Mouse (Mus musculus) neural tube, embryonic 12.5 days (tissue): ENCODE results near the gene Pacsin2. TPM values are rescaled to one million over a fixed set of nuclear protein-coding genes. Genes with fewer than 3 reads are reported as not detected.
"Not testable (repeated sequence)": the region's sequence is repeated elsewhere in the genome, so short reads cannot be mapped to it uniquely, and the experiment has no call there.

ENCODE experiments used
- ATAC-seq: fragments of 200-750 bp; cut with Nextera tagmentation; 2 replicates; pipeline ENCODE4 v1.8.0; 2017; ENCODE audit warnings: low read depth, mild to moderate bottlenecking, moderate TSS enrichment, moderate library complexity; ENCODE audit not compliant: low FRiP score
- H3K27ac ChIP-seq: fragments of 300-500 bp; sonication (generic); 2 replicates; pipeline ENCODE4 v1.5.1; 2016
- H3K27me3 ChIP-seq: fragments of 300-500 bp; sonication (generic); replicated peaks from 2 replicates; pipeline ENCODE4 v1.6.1; 2016; ENCODE audit warnings: mild to moderate bottlenecking
- H3K36me3 ChIP-seq: fragments of 300-500 bp; sonication (generic); 2 replicates; pipeline ENCODE4 v1.6.1; 2016; ENCODE audit warnings: mild to moderate bottlenecking
- H3K4me1 ChIP-seq: fragments of 300-500 bp; sonication (generic); 2 replicates; pipeline ENCODE4 v1.6.1; 2016
- H3K4me2 ChIP-seq: fragments of 300-500 bp; sonication (generic); replicated peaks from 2 replicates; pipeline ENCODE4 v1.6.1; 2016; ENCODE audit warnings: mild to moderate bottlenecking
- H3K4me3 ChIP-seq: fragments of 300-500 bp; sonication (generic); 2 replicates; pipeline ENCODE4 v1.5.1; 2016
- H3K9ac ChIP-seq: fragments of 300-500 bp; sonication (generic); 2 replicates; pipeline ENCODE4 v1.6.1; 2016; ENCODE audit warnings: mild to moderate bottlenecking
- H3K9me3 ChIP-seq: fragments of 300-500 bp; sonication (generic); 2 replicates; pipeline ENCODE4 v1.6.1; 2016; ENCODE audit warnings: mild to moderate bottlenecking
- whole genome bisulfite sequencing: fragments of 180-500 bp; shearing (Covaris S2); methylation state at CpG from one replicate; pipeline ENCODE4 v1.1.7; 2016; 5-methylcytosine and 5-hydroxymethylcytosine counted together
- polyA plus RNA-seq: library from polyadenylated mRNA; unstranded; fragments of >200 nt; fragmentation: Nextera tagmentation; extraction: Ambion mirVana; gene quantifications from 2 replicates; pipeline ENCODE4 v1.2.1, GENCODE M21; 2016

The Pacsin2 gene
- 41.7 and 46.8 TPM in 2 replicates for polyA plus RNA-seq

DNA sequence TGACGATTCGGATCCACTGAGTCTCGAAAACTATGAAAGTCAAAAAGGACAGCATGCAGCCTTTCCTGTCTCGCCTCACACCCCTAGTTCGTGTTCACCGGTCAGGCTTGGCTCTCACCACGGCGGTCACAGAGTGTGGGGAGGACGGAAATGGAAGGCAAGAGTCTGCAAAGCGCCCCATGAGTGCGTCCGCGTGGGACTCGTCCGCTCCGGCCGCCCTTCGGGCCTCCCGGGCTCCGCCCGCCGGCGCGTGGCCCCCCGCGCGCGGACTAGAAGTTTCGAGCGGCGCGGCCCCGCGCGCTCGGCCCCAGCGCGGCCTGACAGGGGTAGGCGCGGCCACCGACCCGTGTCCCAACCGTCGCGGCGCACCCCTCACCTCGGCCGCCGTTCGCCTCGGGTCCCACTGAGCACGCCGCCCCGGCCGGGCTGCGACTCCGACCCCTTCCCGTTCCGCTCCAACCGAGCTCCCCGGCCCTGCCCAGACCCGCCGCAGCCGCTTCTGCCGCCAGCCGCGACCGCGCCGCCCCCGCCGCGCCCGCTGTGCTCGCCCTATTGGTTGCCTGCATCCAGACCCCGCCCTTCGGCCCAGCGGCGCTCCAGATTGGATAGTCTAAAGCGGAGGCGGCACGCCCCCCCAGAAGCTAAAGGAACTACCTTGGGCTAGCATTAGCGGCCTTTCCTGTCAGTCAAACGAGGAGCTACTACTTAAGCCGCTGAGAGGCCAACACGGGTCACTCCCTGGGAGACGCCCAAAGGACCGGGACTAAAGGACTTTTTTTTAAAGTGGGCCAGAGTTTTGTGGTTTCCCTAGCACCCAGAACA lies at the start of gene Pacsin2:
Gene Pacsin2, minus strand, starts transcription at position 524 of the 822 bp plus-strand sequence.
- Histone ChIP-seq H3K4me1 (peaks cover 9% of the 10 kb centered on the region), H3K4me3 (peak within 1 kb of the TSS; percentile 70), H3K9me3 (no peaks in the 10 kb centered on the region), H3K27me3 (no peaks in the 10 kb centered on the region), H3K4me2 (peak within 1 kb of the TSS; percentile 93), H3K27ac (no peak within 1 kb of the TSS), H3K9ac (peak within 1 kb of the TSS; percentile 71), H3K36me3 (no peaks in the 10 kb centered on the region)
- peak; percentile 99 for ATAC-seq
- WGBS = under 1% methylated on average over 88 of the region's 88 CpGs

DNA sequence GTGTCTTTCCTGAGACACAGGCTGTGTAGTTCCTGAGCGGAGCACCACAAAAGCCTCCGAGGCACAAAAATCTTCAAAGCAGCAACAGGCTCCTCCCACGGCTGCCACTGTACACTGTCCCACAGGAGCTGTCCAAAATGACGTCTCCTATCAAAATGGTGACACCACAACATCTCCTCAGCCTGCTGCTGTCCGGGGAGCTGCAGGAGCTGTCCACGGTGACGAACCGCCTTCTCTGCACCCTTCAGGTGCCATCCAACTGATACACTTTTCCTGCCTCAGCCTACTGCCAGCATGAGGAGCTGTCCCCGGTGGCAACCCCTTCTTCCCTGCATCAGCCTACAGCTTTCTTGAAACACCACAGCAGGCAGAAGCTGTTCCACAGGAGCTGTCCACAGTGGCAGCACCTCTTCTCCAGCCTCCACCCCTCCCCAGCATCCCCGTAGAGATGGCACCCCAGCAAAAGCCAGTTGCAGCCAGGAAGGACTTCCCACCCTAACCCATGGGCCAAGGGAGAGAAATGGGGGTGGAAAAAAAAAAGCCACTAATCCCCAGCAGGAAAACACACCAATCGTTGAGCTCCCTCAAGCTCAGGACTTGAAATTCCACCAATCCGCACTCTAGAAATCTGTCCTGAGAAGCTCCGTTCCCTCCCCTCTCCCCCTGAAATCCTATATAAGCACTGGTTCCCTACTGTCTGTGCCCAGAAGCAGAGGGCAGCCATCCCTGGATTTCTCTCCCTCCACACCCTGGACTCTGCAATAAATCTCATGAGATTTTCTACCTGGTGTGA lies 48.3 kb upstream of the Pacsin2 start:
- Histone ChIP-seq H3K4me2 (no peak overlapping the region), H3K27ac (no peak overlapping the region), H3K9me3 (0 out of 2 replicates have a peak, but pooled peaks cover 4% of the 10 kb centered on the region), H3K4me1 (peaks cover 10% of the 10 kb centered on the region; the same call in 1 of the 2 replicates), H3K36me3 (no peaks in the 10 kb centered on the region), H3K27me3 (no peaks in the 10 kb centered on the region), H3K4me3 (no peak overlapping the region), H3K9ac (no peak overlapping the region)
- ATAC-seq = no peak
- 78% methylated on average over 13 of the region's 13 CpGs for WGBS

DNA sequence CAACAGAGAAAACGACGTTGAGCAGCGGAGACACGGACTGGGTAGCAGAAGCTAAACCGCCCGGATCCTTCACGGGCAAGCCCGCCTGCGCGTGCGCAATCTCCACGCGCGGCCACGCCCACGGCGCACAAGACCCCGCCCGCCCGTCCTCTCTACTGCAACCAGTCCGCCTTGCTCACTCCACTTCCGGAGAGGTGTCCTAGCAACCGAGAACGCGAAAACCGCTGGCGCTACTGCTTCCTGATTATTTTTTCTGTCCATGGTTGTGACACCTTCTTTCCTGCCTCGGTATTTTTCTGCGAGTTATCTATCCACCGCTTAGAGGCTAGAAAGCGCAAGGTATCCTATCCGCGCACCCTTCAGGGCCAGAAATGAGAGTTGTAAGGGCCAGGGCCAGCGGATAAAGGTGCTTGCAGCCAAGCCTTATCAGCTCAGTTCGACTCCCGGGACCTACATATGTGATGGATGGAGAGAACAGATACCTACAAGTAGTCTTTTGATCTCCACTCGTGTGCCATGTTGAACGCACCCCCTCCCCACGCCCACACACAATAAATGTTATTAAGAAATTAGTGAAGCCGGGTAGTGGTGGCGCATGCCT lies 46.5 kb upstream of the Pacsin2 start, which contains the start of gene Ttll1:
Gene Ttll1, minus strand, starts transcription at position 89 of the 601 bp plus-strand sequence.
- no peaks in the 10 kb centered on the region for H3K27me3 ChIP-seq
- peak; percentile 95 for ATAC-seq
- H3K4me2 ChIP-seq = peak within 1 kb of the TSS; percentile 73

DNA sequence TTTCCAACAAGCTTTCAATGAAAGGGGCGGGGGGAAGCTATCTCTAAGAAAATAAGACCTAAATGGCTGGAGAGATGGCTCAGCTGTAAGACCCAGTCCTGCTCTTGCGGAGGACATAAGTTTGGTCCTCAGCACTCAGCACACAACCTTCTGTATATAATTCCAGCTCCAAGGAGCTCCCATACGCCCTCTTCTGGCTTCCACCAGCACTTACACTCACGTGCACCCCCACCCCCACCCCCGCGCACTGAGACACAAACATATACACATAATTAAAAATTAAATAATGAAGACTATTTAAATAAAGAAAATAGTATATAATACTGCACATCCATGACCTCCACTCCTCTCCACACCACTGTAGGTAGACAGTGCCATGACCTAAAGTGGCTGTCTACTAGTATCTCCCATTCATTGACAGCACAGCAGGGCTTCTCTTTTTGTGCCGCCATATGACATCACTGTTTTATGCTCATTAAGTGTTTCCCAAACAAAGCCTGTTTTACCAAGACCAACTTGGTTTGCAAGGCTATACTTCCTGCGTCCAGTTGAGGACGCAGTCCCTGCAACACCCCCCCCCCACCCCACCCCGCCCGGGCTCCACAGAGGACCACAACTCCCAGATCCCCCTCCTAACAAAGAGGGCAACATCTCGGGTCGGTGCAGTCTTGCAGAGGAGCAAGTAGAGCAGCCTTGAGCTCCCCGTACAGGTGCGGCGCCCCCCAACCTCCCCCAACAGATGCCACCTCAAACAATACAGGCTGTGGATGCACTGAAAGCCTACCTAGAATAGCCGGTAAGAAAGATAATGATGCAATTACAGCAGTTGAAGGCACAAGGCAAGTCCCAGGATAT lies 45.8 kb upstream of the Pacsin2 start:
- peak overlapping the region; percentile 73 for H3K4me2 ChIP-seq
- H3K9ac ChIP-seq = peak overlapping the region; percentile 70
- H3K27ac ChIP-seq = peak overlapping the region; percentile 76
- no peaks in the 10 kb centered on the region for H3K27me3 ChIP-seq
- peaks cover 6% of the 10 kb centered on the region; the same call in 1 of the 2 replicates for H3K36me3 ChIP-seq
- peaks cover 13% of the 10 kb centered on the region; the same call in 1 of the 2 replicates for H3K4me1 ChIP-seq
- H3K9me3 ChIP-seq = no peaks in the 10 kb centered on the region
- 26% methylated on average over 17 of the region's 17 CpGs for WGBS
- ATAC-seq = peak; percentile 70
- H3K4me3 ChIP-seq = peak overlapping the region; percentile 57

More for the DNA sequence above, 46.5 kb upstream of the Pacsin2 start, which contains the start of gene Ttll1:
- Histone ChIP-seq H3K9me3 (no peaks in the 10 kb centered on the region), H3K4me1 (peaks cover 13% of the 10 kb centered on the region; the same call in 1 of the 2 replicates), H3K27ac (peak within 1 kb of the TSS; percentile 76), H3K36me3 (no peaks in the 10 kb centered on the region), H3K9ac (peak within 1 kb of the TSS; percentile 70), H3K4me3 (peak within 1 kb of the TSS; percentile 57)
- 14% methylated on average over 41 of the region's 41 CpGs for WGBS

DNA sequence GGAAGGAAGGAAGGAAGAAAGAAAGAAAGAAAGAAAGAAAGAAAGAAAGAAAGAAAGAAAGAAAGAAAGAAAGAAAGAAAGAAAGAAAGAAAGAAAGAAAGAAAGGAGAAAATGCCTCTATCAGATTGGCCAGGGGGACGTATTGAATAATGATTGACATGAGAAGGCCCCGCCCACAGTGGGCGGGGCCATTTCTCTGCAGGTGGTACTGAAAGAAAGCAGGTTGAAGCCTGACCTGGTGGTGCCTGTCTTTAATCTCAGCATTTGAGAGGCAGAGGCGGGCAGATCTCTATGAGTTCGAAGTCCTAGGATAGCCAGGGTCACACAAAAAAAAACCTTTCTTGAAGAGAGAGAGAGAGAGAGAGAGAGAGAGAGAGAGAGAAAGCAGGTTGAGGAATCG lies 37.1 kb upstream of the Pacsin2 start:
- ATAC-seq, H3K9me3 ChIP-seq: not testable (repeated sequence)

DNA sequence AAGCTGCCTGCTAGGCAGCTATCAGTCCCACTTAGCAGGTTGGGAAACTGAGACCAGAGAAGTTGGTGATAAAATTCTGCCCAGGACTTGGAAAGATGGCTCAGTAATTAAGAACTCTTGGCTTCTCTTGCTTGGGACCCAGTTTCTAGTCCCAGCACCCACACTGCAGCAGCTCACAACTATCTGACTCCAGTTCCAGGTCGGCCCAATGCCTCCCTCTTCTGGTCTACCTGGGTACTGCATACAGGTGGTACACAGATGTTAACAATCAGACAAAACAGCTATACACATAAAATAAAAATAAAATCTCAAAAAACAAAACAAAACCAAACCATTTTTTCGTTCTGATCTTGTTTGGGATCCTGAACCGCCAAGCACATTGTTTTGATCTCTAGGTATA lies 35.9 kb upstream of the Pacsin2 start:
- Histone ChIP-seq H3K27me3 (no peaks in the 10 kb centered on the region), H3K36me3 (peaks cover 85% of the 10 kb centered on the region), H3K9ac (no peak overlapping the region), H3K4me2 (no peak overlapping the region), H3K27ac (no peak overlapping the region), H3K4me3 (no peak overlapping the region), H3K4me1 (no peaks in the 10 kb centered on the region), H3K9me3 (no peaks in the 10 kb centered on the region)
- WGBS = 63% methylated on average over 3 of the region's 3 CpGs
- ATAC-seq = no peak

More for the DNA sequence above, 37.1 kb upstream of the Pacsin2 start:
- H3K4me3 ChIP-seq, H3K4me2 ChIP-seq, H3K27me3 ChIP-seq, H3K27ac ChIP-seq, H3K9ac ChIP-seq, H3K4me1 ChIP-seq: not testable (repeated sequence)
- peaks cover 79% of the 10 kb centered on the region for H3K36me3 ChIP-seq
- 83% methylated on average over 6 of the region's 6 CpGs for WGBS

DNA sequence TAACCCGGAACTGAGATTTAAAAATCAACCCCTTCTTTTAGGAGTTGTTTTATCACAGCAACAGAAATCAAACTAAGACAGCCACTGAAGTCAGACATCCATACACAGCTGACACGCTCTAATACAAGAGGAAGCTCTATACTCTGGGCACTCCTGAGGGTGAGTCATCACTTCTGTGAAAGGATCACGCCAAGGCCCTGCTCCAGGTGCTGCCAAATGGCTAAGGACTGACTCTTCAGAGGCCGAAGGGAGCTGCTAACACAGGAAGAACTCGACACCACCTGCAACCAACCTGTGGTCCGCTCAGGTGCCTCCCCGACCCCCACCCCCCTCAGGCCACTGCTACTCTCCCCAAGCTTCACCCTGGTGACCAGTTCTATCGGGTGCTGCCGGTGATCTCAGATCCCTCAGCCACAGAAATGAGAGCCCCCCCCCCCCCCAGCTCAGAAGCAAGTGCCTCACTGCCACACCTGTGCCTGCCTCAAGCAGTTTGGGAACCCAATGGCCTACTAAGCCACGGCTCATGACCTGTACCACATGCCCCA lies 34.9 kb upstream of the Pacsin2 start:
- no peak for ATAC-seq
- WGBS = 93% methylated on average over 10 of the region's 10 CpGs
- Histone ChIP-seq H3K27ac (no peak overlapping the region), H3K27me3 (no peaks in the 10 kb centered on the region), H3K9ac (no peak overlapping the region), H3K9me3 (no peaks in the 10 kb centered on the region), H3K4me3 (no peak overlapping the region), H3K36me3 (peaks cover 86% of the 10 kb centered on the region), H3K4me2 (no peak overlapping the region), H3K4me1 (no peaks in the 10 kb centered on the region)

DNA sequence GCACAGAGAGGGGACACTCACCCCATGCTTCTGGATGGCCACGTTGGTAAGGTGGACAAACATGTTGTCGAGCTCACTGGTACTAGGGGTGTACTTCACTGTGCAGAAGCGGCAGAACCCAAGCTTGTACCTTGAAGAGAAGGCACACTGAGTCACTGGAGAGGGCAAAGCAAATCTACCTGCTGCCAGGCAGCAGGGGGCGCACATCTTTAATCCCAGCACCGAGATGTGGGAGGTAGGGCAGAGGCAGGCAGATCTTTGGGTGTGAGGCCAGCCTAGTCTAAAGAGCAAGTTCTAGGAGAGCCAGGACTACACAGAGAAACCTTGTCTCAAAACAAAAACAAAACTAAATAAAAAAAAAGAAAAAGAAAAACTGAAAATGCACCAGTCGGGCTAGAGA lies 32.9 kb upstream of the Pacsin2 start:
- no peaks in the 10 kb centered on the region for H3K9me3 ChIP-seq
- no peak overlapping the region for H3K4me3 ChIP-seq
- no peak overlapping the region for H3K27ac ChIP-seq
- no peak overlapping the region for H3K9ac ChIP-seq
- H3K4me2 ChIP-seq = no peak overlapping the region
- H3K4me1 ChIP-seq = no peaks in the 10 kb centered on the region
- ATAC-seq = no peak
- no peaks in the 10 kb centered on the region for H3K27me3 ChIP-seq
- H3K36me3 ChIP-seq = peaks cover 89% of the 10 kb centered on the region
- WGBS = 91% methylated on average over 6 of the region's 6 CpGs

DNA sequence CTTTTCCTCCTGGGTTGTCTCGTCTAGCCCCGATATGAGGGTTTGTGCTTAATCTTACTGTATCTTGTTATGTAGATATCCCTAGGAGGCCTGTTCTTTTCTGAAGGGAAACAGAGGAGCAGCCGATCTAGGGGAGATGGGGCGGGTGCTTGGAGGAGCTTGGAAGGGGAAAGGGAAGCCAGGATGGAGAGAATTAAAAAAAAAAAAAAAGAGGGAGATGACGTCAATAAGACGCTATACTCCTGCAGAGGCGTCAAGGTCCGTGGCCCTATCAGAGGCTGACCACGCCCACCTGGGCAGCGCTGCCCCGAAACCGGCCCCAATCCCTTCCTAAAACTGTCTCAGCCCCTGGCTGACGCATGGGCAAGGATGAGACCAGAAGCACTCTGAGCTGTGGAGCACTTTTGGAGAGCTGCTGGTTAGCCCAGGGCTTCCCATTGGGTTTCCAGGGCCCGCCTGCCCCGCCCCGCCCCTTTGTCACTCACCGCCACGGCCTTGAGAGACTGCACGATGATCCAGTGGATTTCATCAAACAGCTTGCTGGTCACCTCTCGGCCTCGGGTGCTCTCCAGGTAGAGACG lies 31.5 kb upstream of the Pacsin2 start:
- H3K27ac ChIP-seq = no peak overlapping the region
- no peaks in the 10 kb centered on the region for H3K9me3 ChIP-seq
- no peaks in the 10 kb centered on the region for H3K27me3 ChIP-seq
- peaks cover 94% of the 10 kb centered on the region for H3K36me3 ChIP-seq
- H3K4me3 ChIP-seq = no peak overlapping the region
- no peak for ATAC-seq
- no peak overlapping the region for H3K4me2 ChIP-seq
- WGBS = 65% methylated on average over 22 of the region's 22 CpGs
- H3K4me1 ChIP-seq = no peaks in the 10 kb centered on the region
- H3K9ac ChIP-seq = no peak overlapping the region

DNA sequence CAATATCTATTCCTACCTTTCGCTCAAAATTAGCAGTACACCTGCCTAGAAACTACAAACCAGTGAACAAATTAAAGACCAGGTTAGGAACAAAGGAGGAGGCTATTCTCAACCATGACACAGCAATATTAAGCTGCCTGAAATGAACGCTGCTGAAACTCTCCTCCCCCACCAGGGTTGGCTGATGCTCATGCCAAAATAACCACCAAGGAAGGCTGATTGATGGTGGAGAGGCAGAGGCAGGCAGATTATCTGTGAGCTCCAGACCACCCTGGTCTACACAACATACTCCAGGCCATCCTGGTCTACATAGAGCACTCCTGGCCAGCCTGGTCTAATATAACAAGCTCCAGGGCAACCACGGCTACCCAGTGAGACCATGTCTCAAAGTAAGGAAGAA lies 30.8 kb upstream of the Pacsin2 start:
- no peak for ATAC-seq
- H3K4me3 ChIP-seq = no peak overlapping the region
- no peaks in the 10 kb centered on the region for H3K4me1 ChIP-seq
- no peak overlapping the region for H3K9ac ChIP-seq
- peaks cover 93% of the 10 kb centered on the region for H3K36me3 ChIP-seq
- H3K27ac ChIP-seq = no peak overlapping the region
- H3K9me3 ChIP-seq = no peaks in the 10 kb centered on the region
- WGBS = 88% methylated on average over 3 of the region's 3 CpGs
- H3K27me3 ChIP-seq = no peaks in the 10 kb centered on the region
- H3K4me2 ChIP-seq = no peak overlapping the region

DNA sequence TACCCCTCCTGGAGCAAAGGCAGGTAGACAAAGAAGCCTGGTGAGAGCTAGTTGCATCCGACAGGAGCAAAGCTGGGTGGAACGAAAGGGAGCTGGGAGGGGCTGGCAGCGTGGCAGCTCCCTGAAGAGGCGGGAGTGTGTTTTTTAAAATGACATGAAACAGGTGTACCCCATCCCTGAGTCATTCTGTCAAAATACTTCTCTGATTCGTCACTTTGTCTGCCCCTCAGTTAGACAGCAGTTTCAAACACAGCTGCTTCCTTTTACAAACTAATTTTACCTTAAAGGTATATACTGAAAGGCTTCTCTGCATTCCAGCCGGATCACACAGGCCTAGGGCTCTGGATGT lies 30.1 kb upstream of the Pacsin2 start:
- H3K9ac ChIP-seq = no peak overlapping the region
- peaks cover 94% of the 10 kb centered on the region for H3K36me3 ChIP-seq
- no peak for ATAC-seq
- 75% methylated on average over 6 of the region's 6 CpGs for WGBS
- H3K27me3 ChIP-seq = no peaks in the 10 kb centered on the region
- no peaks in the 10 kb centered on the region for H3K9me3 ChIP-seq
- H3K4me3 ChIP-seq = no peak overlapping the region
- H3K4me1 ChIP-seq = no peaks in the 10 kb centered on the region
- no peak overlapping the region for H3K27ac ChIP-seq
- H3K4me2 ChIP-seq = no peak overlapping the region
